9 mouse cellular contexts compared by ENCODE assay signal in genomic region chr17:84272557-84273261, GRCm38 (mm10).
A peak's percentile ranks its signal among the peaks of the same experiment; 100 is the strongest.
DNase-seq lines count a peak whose midpoint lies in the region; ATAC-seq and TF ChIP-seq lines count a peak whose summit lies in the region.
"Had no signal": no experiment of that assay in that cellular context is flagged by ENCODE, and none has a peak within 500 bp of the region (broad histone marks: within the 10 kb centered on the region; RNA-seq: fewer than 3 reads in every experiment).

No protein-coding gene starts in this region.

- H3K36me3 ChIP-seq in kidney, embryonic 14.5 days (ENCODE audit: control insufficient read depth, insufficient read depth, low read length), result no peaks in the 10 kb centered on the region
- no peaks in the 10 kb centered on the region for H3K36me3 ChIP-seq in stomach, postnatal 0 days (ENCODE audit: control insufficient read depth, insufficient read depth, low read length)

- no peak for ATAC-seq in kidney, embryonic 14.5 days (ENCODE audit: low FRiP score, low TSS enrichment)
- ATAC-seq in stomach, postnatal 0 days (ENCODE audit: low FRiP score, low TSS enrichment), result no peak

- peaks cover 33% of the 10 kb centered on the region for H3K4me1 ChIP-seq in kidney, embryonic 14.5 days (ENCODE audit: control insufficient read depth, insufficient read depth, low read length)
- H3K4me1 ChIP-seq in stomach, postnatal 0 days (replicated peaks; ENCODE audit: control insufficient read depth, insufficient read depth), result no peaks in the 10 kb centered on the region; the same call in 1 of the 2 replicates

- no peak for TF ChIP-seq POLR2A in brain, embryonic 14.5 days (IDR thresholded peaks at IDR 0.05; ENCODE audit: borderline replicate concordance, extremely low read depth, insufficient read depth, insufficient read length, poor library complexity, severe bottlenecking)

- no peaks in the 10 kb centered on the region for H3K9me3 ChIP-seq in kidney, embryonic 14.5 days (ENCODE audit: control insufficient read depth, low read length)
- no peaks in the 10 kb centered on the region for H3K9me3 ChIP-seq in stomach, postnatal 0 days (ENCODE audit: control insufficient read depth, low read length)
- H3K9me3 ChIP-seq: liver, embryonic 13.5 days had no signal

- intact Hi-C loops in left cerebral cortex, adult 2 months (cut with DNase I), result loop anchor here (5.0 kb wide), 1 partner anchor 45 kb away; no protein-coding TSS in a partner anchor
- intact Hi-C loops in gastrocnemius, adult 2 months (cut with DNase I), result no loop called here

- 43% methylated on average over 5 of the region's 5 CpGs for WGBS in kidney, embryonic 14.5 days
- 40% methylated on average over 5 of the region's 5 CpGs for WGBS in stomach, postnatal 0 days

- DNase-seq in kidney, postnatal 36 days, result no peak
- peak; percentile 58 for DNase-seq in CD4-positive, CD25-positive, alpha-beta regulatory T cell, adult 2 months (ENCODE audit: low read depth, low spot score)
- DNase-seq in brain, embryonic 14.5 days (ENCODE audit: low read depth), result peak; percentile 85
- peak in 1 of 2 experiments; percentile 51 for DNase-seq in left cerebral cortex, adult 2 months (ENCODE audit: extremely low spot score in 1 of 2, low spot score in 2 of 2)
- no peak for DNase-seq in stomach, postnatal 0 days (ENCODE audit: low spot score)
- DNase-seq in gastrocnemius, adult 2 months, result no peak
- no peak for DNase-seq in cerebellum, adult 8-10 months
- DNase-seq: liver, embryonic 13.5 days had no signal

- no peak overlapping the region for H3K4me3 ChIP-seq in kidney, embryonic 14.5 days (ENCODE audit: low read length)
- no peak overlapping the region for H3K4me3 ChIP-seq in left cerebral cortex, adult 2 months
- H3K4me3 ChIP-seq in stomach, postnatal 0 days (ENCODE audit: low read depth, low read length), result no peak overlapping the region
- H3K4me3 ChIP-seq in gastrocnemius, adult 2 months, result no peak overlapping the region
- H3K4me3 ChIP-seq: liver, embryonic 13.5 days had no signal

- TF ChIP-seq EP300 in stomach, postnatal 0 days (optimal IDR thresholded peaks at IDR 0.05), result no peak

- no peak overlapping the region for H3K9ac ChIP-seq in kidney, embryonic 14.5 days (ENCODE audit: low read depth, low read length)
- H3K9ac ChIP-seq in stomach, postnatal 0 days (ENCODE audit: low read length), result no peak overlapping the region
- H3K9ac ChIP-seq: liver, embryonic 13.5 days had no signal

- peak overlapping the region; percentile 55; the same call in 1 of the 2 replicates for H3K27ac ChIP-seq in kidney, embryonic 14.5 days (ENCODE audit: low read depth, low read length)
- peak overlapping the region; percentile 73 for H3K27ac ChIP-seq in left cerebral cortex, adult 2 months
- H3K27ac ChIP-seq in stomach, postnatal 0 days (replicated peaks), result peak overlapping the region; percentile 70
- H3K27ac ChIP-seq in gastrocnemius, adult 2 months, result no peak overlapping the region
- H3K27ac ChIP-seq: liver, embryonic 13.5 days had no signal

- no peak for TF ChIP-seq CTCF in brain, embryonic 14.5 days (IDR thresholded peaks at IDR 0.05; ENCODE audit: borderline replicate concordance, extremely low read depth, insufficient read depth, insufficient read length)
- TF ChIP-seq CTCF in left cerebral cortex, adult 2 months (IDR thresholded peaks at IDR 0.05), result no peak
- TF ChIP-seq CTCF in stomach, postnatal 0 days (IDR thresholded peaks at IDR 0.05; ENCODE audit: low read depth), result no peak
- TF ChIP-seq CTCF in gastrocnemius, adult 2 months (IDR thresholded peaks at IDR 0.05), result no peak

- H3K4me2 ChIP-seq in kidney, embryonic 14.5 days (replicated peaks; ENCODE audit: low read depth, low read length), result no peak overlapping the region
- H3K4me2 ChIP-seq in stomach, postnatal 0 days (replicated peaks; ENCODE audit: low read depth), result no peak overlapping the region
- H3K4me2 ChIP-seq: liver, embryonic 13.5 days had no signal

- no peaks in the 10 kb centered on the region for H3K27me3 ChIP-seq in kidney, embryonic 14.5 days (ENCODE audit: control insufficient read depth, insufficient read depth, low read length)
- no peaks in the 10 kb centered on the region for H3K27me3 ChIP-seq in stomach, postnatal 0 days (ENCODE audit: control insufficient read depth, insufficient read depth, low read length)
- H3K27me3 ChIP-seq: liver, embryonic 13.5 days had no signal

Comparison
In these comparisons a context has a peak if more than half of its experiments do, and no peak if none do; other contexts are left out.
1. DNase-seq: peak in CD4-positive, CD25-positive, alpha-beta regulatory T cell, adult 2 months (single experiment) and brain, embryonic 14.5 days (single experiment); none in kidney, postnatal 36 days (0 of 2), stomach, postnatal 0 days (single experiment), gastrocnemius, adult 2 months (single experiment) and cerebellum, adult 8-10 months (single experiment).